Mouse (Mus musculus) kidney, adult 2 months (tissue): ENCODE measurements around the gene Zkscan1. TPM values are rescaled to one million over a fixed set of nuclear protein-coding genes. Genes with fewer than 3 reads are reported as not detected.
A peak's percentile ranks its signal among the peaks of the same experiment; 100 is the strongest.

Experiments used
- DNase-seq: peaks from one replicate; pipeline ENCODE4 v3.0.0; 2021
- H3K27ac ChIP-seq: fragments of 200-500 bp; 2 replicates; pipeline ENCODE4 v1.5.1; 2012; ENCODE audit warnings: low read depth, low read length, control low read depth, inconsistent platforms; ENCODE audit not compliant: insufficient read depth
- H3K27me3 ChIP-seq: fragments of 200-500 bp; replicated peaks from 2 replicates; pipeline ENCODE4 v1.6.1; 2012; ENCODE audit warnings: mild to moderate bottlenecking, moderate library complexity, low read length, inconsistent platforms; ENCODE audit not compliant: control insufficient read depth, insufficient read depth
- H3K36me3 ChIP-seq: fragments of 200-500 bp; 2 replicates; pipeline ENCODE4 v1.6.1; 2012; ENCODE audit warnings: mild to moderate bottlenecking, moderate library complexity, low read length, inconsistent platforms; ENCODE audit not compliant: control insufficient read depth, insufficient read depth
- H3K4me1 ChIP-seq: fragments of 200-500 bp; 2 replicates; pipeline ENCODE4 v1.6.1; 2011; ENCODE audit warnings: low read length; ENCODE audit not compliant: control insufficient read depth, insufficient read depth
- H3K4me3 ChIP-seq: fragments of 200-500 bp; 2 replicates; pipeline ENCODE4 v1.5.1; 2011; ENCODE audit warnings: mild to moderate bottlenecking, low read depth, low read length, control low read depth; ENCODE audit not compliant: insufficient read depth
- CTCF ChIP-seq: fragments of 200-500 bp; conservative IDR thresholded peaks from 2 replicates; pipeline ENCODE4 v1.5.1; 2011; ENCODE audit warnings: low read depth, mild to moderate bottlenecking, control low read depth, low read length, moderate library complexity, mixed read lengths; ENCODE audit not compliant: insufficient read depth, insufficient read length
- POLR2A ChIP-seq: fragments of 200-500 bp; IDR thresholded peaks from one replicate; pipeline ENCODE4 v1.6.1; 2011; ENCODE audit warnings: low read depth, low read length, control low read depth
- WGBS: fragments of 180-500 bp; shearing (Covaris S2); methylation state at CpG from one replicate; pipeline ENCODE4 v1.1.7; 2018; 5-methylcytosine and 5-hydroxymethylcytosine counted together
- polyA plus RNA-seq: library from polyadenylated mRNA; depleted of rRNA; stranded (reverse); fragments of >200 nt; gene quantifications from 2 replicates; pipeline ENCODE4 v1.2.3, GENCODE M21; 2012; rRNA removed

Gene Zkscan1
- polyA plus RNA-seq, 1 experiment, result 10.2 TPM

DNA sequence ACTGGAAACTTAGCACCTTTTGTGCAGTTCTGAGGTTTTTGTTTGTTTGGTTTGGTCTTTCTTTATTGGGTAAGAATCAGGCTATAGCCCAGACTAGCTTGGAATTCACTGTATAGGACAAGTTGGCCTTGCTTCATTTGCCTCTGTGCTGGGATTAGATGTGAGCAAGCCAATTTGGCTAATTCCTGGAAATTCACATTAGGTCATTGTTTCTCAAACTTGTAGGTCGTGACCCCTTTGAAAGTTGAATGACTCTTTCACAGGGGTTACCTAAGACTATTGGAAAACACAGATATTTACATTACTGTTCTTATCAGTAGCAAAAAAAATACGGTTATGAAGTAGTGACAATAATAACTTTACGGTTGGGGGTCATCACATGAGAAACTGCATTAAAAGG lies 69.5 kb downstream of the Zkscan1 start:
- Histone ChIP-seq H3K27ac (no peak overlapping the region), H3K27me3 (no peaks in the 10 kb centered on the region), H3K36me3 (peaks cover 7% of the 10 kb centered on the region), H3K4me1 (0 out of 2 replicates have a peak, but pooled peaks cover 4% of the 10 kb centered on the region), H3K4me3 (no peak overlapping the region)
- WGBS, result 79% methylated on average over 3 of the region's 3 CpGs
- TF ChIP-seq CTCF (no peak), POLR2A (no peak)
- DNase-seq, result no peak

DNA sequence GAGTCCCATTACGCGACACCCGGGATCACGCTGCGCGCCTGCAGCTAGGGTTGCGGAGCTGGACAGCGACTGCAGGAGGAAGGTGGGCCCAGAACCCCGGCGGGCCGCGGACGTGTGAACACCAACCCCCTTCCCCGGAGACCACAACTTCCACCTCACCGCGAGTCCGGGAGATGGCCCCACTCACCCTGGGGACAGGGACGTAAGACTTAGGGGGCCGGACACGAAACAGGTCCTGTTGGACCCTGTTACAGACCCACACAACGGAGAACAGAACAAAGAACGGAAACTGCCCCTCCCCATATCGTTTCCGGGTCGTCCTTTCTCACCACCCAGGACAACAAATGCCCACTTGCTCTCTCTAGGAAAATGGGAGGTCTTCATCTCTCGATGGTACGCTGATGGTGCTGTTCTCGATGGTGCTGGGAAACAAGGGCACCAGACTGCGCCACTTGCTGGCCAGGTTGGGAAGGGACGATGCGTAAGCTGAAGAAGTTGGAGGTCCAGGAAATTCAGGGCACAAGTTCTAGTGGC lies 70.6 kb downstream of the Zkscan1 start, which contains the start of gene Zfp113:
Gene Zfp113, minus strand, starts transcription at position 302 of the 534 bp plus-strand sequence.
- DNase-seq, result peak; percentile 97
- peak; percentile 98; the same call in 1 of the 2 replicates for TF ChIP-seq CTCF
- TF ChIP-seq POLR2A, result no peak
- Histone ChIP-seq H3K36me3 (peaks cover 4% of the 10 kb centered on the region), H3K4me3 (peak within 1 kb of the TSS; percentile 64), H3K27ac (peak within 1 kb of the TSS; percentile 48), H3K4me1 (0 out of 2 replicates have a peak, but pooled peaks cover 4% of the 10 kb centered on the region), H3K27me3 (no peaks in the 10 kb centered on the region)
- WGBS, result under 1% methylated on average over 31 of the region's 31 CpGs

Other genes with a start within 250 kb of the Zkscan1 start
- 1.5 and 2.5 TPM in 2 replicates for gene Pilra, start 248.8 kb upstream of the Zkscan1 start, polyA plus RNA-seq
- gene Pilrb1, start 227.0 kb upstream of the Zkscan1 start, polyA plus RNA-seq, result 1.3 and 1.5 TPM in 2 replicates
- 1.3 and 2.3 TPM in 2 replicates for gene Pilrb2, start 213.3 kb upstream of the Zkscan1 start, polyA plus RNA-seq
- 0.22 and 0.31 TPM in 2 replicates for gene Cyp3a13, start 163.5 kb upstream of the Zkscan1 start, polyA plus RNA-seq
- gene Gjc3, start 122.0 kb upstream of the Zkscan1 start, polyA plus RNA-seq, result 0.05 and 0.20 TPM in 2 replicates
- gene Azgp1, start 103.6 kb upstream of the Zkscan1 start, polyA plus RNA-seq, result 5.1 and 5.3 TPM in 2 replicates
- gene Smok3a, start 63.8 kb upstream of the Zkscan1 start, polyA plus RNA-seq, result not detected in 2 replicates
- gene Smok3b, start 63.7 kb upstream of the Zkscan1 start, polyA plus RNA-seq, result not detected in 2 replicates
- gene Smok3c, start 31.9 kb upstream of the Zkscan1 start, polyA plus RNA-seq, result not detected in 2 replicates
- 9.8 and 10.9 TPM in 2 replicates for gene Zscan21, start 31.8 kb downstream of the Zkscan1 start, polyA plus RNA-seq
- gene Zfp113, start 70.7 kb downstream of the Zkscan1 start, polyA plus RNA-seq, result 3.4 and 4.4 TPM in 2 replicates
- 141 and 144 TPM in 2 replicates for gene Cops6, start 76.0 kb downstream of the Zkscan1 start, polyA plus RNA-seq
- 22.9 and 23.6 TPM in 2 replicates for gene Ap4m1, start 86.9 kb downstream of the Zkscan1 start, polyA plus RNA-seq
- gene Mcm7, start 87.3 kb downstream of the Zkscan1 start, polyA plus RNA-seq, result 15.5 and 16.5 TPM in 2 replicates
- gene Taf6, start 102.4 kb downstream of the Zkscan1 start, polyA plus RNA-seq, result 52.6 and 56.3 TPM in 2 replicates
- gene Cnpy4, start 102.4 kb downstream of the Zkscan1 start, polyA plus RNA-seq, result 4.2 and 5.7 TPM in 2 replicates
- gene Mblac1, start 109.2 kb downstream of the Zkscan1 start, polyA plus RNA-seq, result 3.6 and 4.4 TPM in 2 replicates
- 0.26 and 0.33 TPM in 2 replicates for gene Nxpe5, start 140.8 kb downstream of the Zkscan1 start, polyA plus RNA-seq
- 362 and 389 TPM in 2 replicates for gene Lamtor4, start 170.4 kb downstream of the Zkscan1 start, polyA plus RNA-seq
- gene BC037034, start 178.9 kb downstream of the Zkscan1 start, polyA plus RNA-seq, result 28.5 and 35.1 TPM in 2 replicates
- gene Gal3st4, start 187.8 kb downstream of the Zkscan1 start, polyA plus RNA-seq, result 0.13 and 0.19 TPM in 2 replicates
- gene Gm43720, start 194.9 kb downstream of the Zkscan1 start, polyA plus RNA-seq, result not detected in 2 replicates
- gene Gpc2, start 194.9 kb downstream of the Zkscan1 start, polyA plus RNA-seq, result 1.2 and 1.5 TPM in 2 replicates
- 0.30 and 0.34 TPM in 2 replicates for gene Stag3, start 195.2 kb downstream of the Zkscan1 start, polyA plus RNA-seq